Mouse (Mus musculus): ENCODE measurements at regions not wholly inside any gene's neighbourhood (a gene's known extent, or its start where the extent isn't known, plus 50 kb on each side); places are given as distances from the start of the nearest gene placed in this dataset.

DNA sequence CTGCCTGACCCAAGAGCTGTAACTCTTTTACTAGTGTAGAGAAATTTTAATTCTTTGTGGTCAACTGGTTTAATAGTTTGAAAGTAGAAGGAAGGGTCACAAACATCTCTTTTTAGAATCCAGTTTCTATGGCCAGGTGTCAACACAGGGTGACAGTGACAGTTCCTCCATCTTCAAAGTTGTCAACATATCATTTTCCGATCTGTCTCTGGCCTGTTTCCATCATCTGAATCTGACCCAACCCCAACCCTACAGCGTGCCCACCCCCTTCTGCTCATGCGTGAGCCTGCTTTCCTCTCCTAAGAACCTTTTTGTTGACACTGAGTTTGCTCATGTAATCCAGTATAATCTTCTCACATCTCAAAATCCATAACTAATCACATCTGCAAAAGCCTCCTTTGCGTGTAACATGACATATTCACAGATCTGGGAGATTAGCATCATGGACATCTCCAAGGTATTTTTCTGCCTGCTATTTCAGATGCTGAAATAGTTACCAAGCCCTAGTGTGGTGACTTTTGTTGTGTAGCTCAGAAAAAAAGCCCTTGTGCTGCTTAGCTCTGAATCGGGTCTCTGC lies 168.4 kb downstream of the B3gnt2 start:
- DNase-seq (ENCODE audit: low read depth, low spot score), result no peak

DNA sequence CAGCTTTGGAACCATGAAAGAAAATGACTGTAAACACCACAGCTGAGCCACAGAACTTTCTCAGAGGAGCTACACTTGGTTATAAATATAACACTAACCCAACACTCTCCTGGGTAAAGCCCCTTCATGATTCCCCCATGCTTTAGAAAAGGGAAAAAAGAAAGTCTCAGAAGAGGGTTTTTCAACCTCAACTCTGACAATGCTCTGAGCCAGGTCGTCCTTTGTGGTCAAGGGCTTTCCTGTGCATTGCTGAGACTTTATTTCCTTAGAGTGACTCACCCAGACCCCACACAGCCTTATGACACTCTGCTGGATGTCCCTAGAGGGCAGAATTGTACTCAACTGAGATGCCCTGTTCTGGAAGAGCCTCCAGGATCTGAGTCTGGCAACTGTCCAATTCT lies 167.8 kb downstream of the B3gnt2 start:
- DNase-seq (ENCODE audit: low read depth, low spot score), result peak; percentile 11

- DNase-seq (ENCODE audit: low read depth, low spot score), result no peak
Measured at GRCm38 (mm10) chr11:22693376-22693775, 167.4 kb downstream of the B3gnt2 start.

- no peak for DNase-seq (ENCODE audit: low read depth, low spot score)
Measured at GRCm38 (mm10) chr11:22693984-22694383, 166.8 kb downstream of the B3gnt2 start.

DNA sequence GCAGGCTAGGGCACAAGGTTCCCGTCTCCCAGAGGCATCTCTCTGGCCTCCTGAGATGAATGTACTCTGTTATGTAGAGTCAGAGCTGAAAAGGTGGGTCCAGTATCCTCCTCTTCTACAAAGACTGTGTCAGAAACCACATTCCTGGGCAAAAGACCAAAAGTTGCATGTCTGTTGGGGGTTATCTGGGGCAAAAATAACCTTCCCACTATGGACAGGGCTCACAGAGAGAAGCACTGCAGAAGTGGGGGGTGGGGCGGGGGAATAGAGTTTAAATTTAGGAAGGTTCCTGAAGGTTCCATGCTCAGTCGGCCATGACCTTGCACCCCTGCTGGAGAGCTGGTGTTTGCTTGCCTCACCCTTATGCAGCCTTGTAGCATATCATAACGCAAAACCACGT lies 165.9 kb downstream of the B3gnt2 start:
- no peak for DNase-seq (ENCODE audit: low read depth, low spot score)

DNA sequence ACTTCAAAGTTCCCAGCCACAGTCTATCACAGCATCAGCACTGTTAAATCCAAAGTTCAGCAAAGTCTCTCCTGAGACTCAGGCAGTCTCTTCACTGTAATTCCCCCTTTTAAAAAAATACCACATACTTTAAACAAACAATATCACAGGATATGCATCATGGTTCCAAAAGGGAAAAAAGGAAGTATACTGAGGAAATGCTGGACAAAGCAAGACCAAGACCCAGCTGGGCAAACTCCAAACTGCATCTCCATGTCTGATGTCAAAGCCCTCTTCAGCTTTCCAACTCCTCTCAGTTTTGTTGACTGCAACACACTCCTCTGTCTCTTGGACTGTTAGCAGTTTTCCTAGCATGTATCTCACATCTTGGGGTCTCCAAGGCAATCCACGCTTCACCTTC lies 165.5 kb downstream of the B3gnt2 start:
- DNase-seq (ENCODE audit: low read depth, low spot score), result no peak

- DNase-seq (ENCODE audit: low read depth, low spot score), result peak; percentile 95
Measured at GRCm38 (mm10) chr11:22698057-22698941, 162.5 kb downstream of the B3gnt2 start.

DNA sequence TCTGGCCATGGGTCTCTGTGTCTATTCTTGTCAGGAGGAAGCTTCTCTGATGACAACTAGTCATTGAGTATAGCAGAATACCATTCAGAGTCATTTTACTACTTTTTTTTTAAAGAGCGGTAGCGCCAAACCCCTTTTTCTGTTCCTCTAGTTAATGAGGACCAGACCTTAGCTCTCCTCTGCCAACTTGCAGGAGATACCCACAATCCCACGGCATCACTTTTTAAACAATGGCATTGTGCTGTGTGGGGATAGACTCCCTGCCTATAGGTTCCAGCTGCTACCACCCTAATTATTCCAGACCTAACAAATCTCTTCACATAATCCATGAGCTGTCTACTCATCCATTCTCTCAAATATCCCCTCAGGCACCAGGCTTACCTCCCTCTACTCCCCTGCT lies 154.7 kb downstream of the B3gnt2 start:
- no peak for DNase-seq (ENCODE audit: low read depth, low spot score)
